Comparison of ENCODE assay signal across 20 mouse cellular contexts in genomic region chr11:107705060-107705459, GRCm38 (mm10). TPM values are rescaled to one million over a fixed set of nuclear protein-coding genes. Genes with fewer than 3 reads are reported as not detected.
A peak's percentile ranks its signal among the peaks of the same experiment; 100 is the strongest.
DNase-seq lines count a peak whose midpoint lies in the region; ATAC-seq and TF ChIP-seq lines count a peak whose summit lies in the region.
"Had no signal": no experiment of that assay in that cellular context is flagged by ENCODE, and none has a peak within 500 bp of the region (broad histone marks: within the 10 kb centered on the region; RNA-seq: fewer than 3 reads in every experiment).

No protein-coding gene starts in this region.

- H3K9ac ChIP-seq in hindbrain, embryonic 12.5 days, result no peak overlapping the region
- H3K9ac ChIP-seq in midbrain, embryonic 13.5 days (replicated peaks), result no peak overlapping the region
- H3K9ac ChIP-seq in midbrain, embryonic 11.5 days (ENCODE audit: low read length), result no peak overlapping the region
- H3K9ac ChIP-seq in hindbrain, embryonic 15.5 days, result no peak overlapping the region
- H3K9ac ChIP-seq: heart, embryonic 15.5 days; liver, postnatal 0 days had no signal

- no peak overlapping the region for H3K4me3 ChIP-seq in hindbrain, embryonic 10.5 days
- no peak overlapping the region for H3K4me3 ChIP-seq in hindbrain, embryonic 12.5 days
- no peak overlapping the region for H3K4me3 ChIP-seq in midbrain, embryonic 13.5 days (replicated peaks)
- H3K4me3 ChIP-seq in midbrain, embryonic 11.5 days (ENCODE audit: low read depth, low read length), result no peak overlapping the region
- H3K4me3 ChIP-seq in hindbrain, embryonic 15.5 days, result no peak overlapping the region
- no peak overlapping the region for H3K4me3 ChIP-seq in myocyte
- H3K4me3 ChIP-seq: heart, embryonic 15.5 days; left cerebral cortex, adult 2 months; limb, embryonic 10.5 days; megakaryocyte, embryonic 14.5 days had no signal

- H3K4me2 ChIP-seq in hindbrain, embryonic 12.5 days (replicated peaks), result no peak overlapping the region
- H3K4me2 ChIP-seq in midbrain, embryonic 13.5 days (replicated peaks), result no peak overlapping the region
- no peak overlapping the region for H3K4me2 ChIP-seq in midbrain, embryonic 11.5 days
- no peak overlapping the region for H3K4me2 ChIP-seq in hindbrain, embryonic 15.5 days
- no peak overlapping the region for H3K4me2 ChIP-seq in myocyte (ENCODE audit: low read depth)
- H3K4me2 ChIP-seq: heart, embryonic 15.5 days had no signal

- peak; percentile 37 for TF ChIP-seq POLR2A in myocyte (IDR thresholded peaks at IDR 0.05; ENCODE audit: insufficient read length, low read depth)

- no peaks in the 10 kb centered on the region for H3K79me2 ChIP-seq in myocyte (ENCODE audit: control insufficient read depth, insufficient read depth)

- no peak for ATAC-seq in hindbrain, embryonic 12.5 days (ENCODE audit: low FRiP score)
- 0 out of 2 replicates have a peak, but pooled peaks have one; percentile 18 for ATAC-seq in midbrain, embryonic 13.5 days
- ATAC-seq in midbrain, embryonic 11.5 days (ENCODE audit: low FRiP score), result no peak
- ATAC-seq in hindbrain, embryonic 15.5 days (ENCODE audit: low FRiP score, low read depth), result peak; percentile 46; the same call in 1 of the 2 replicates
- ATAC-seq: intestine, postnatal 0 days had no signal

- no peak for DNase-seq in hindbrain, embryonic 10.5 days (ENCODE audit: low spot score)
- DNase-seq in midbrain, embryonic 11.5 days (ENCODE audit: low spot score, missing footprints), result no peak
- DNase-seq in adrenal gland, adult 8-10 months, result no peak
- DNase-seq: gastrocnemius, postnatal 36 days; layer of hippocampus, adult 9-11 months; thymus, postnatal 14 days had no signal

- no peaks in the 10 kb centered on the region for H3K9me3 ChIP-seq in hindbrain, embryonic 10.5 days
- no peaks in the 10 kb centered on the region for H3K9me3 ChIP-seq in hindbrain, embryonic 12.5 days (replicated peaks)
- H3K9me3 ChIP-seq in midbrain, embryonic 13.5 days, result no peaks in the 10 kb centered on the region
- no peaks in the 10 kb centered on the region for H3K9me3 ChIP-seq in midbrain, embryonic 11.5 days (ENCODE audit: control insufficient read depth, low read length)
- H3K9me3 ChIP-seq in hindbrain, embryonic 15.5 days, result no peaks in the 10 kb centered on the region
- H3K9me3 ChIP-seq: heart, embryonic 15.5 days; limb, embryonic 10.5 days had no signal

- no peaks in the 10 kb centered on the region for H3K36me3 ChIP-seq in hindbrain, embryonic 10.5 days
- no peaks in the 10 kb centered on the region for H3K36me3 ChIP-seq in hindbrain, embryonic 12.5 days
- H3K36me3 ChIP-seq in midbrain, embryonic 13.5 days, result no peaks in the 10 kb centered on the region
- no peaks in the 10 kb centered on the region for H3K36me3 ChIP-seq in midbrain, embryonic 11.5 days (ENCODE audit: control insufficient read depth, insufficient read depth, low read length)
- no peaks in the 10 kb centered on the region for H3K36me3 ChIP-seq in hindbrain, embryonic 15.5 days
- H3K36me3 ChIP-seq in myocyte (ENCODE audit: control insufficient read depth, insufficient read depth), result peaks cover 14% of the 10 kb centered on the region
- H3K36me3 ChIP-seq: heart, embryonic 15.5 days; limb, embryonic 10.5 days had no signal

- H3K27me3 ChIP-seq in hindbrain, embryonic 10.5 days (ENCODE audit: insufficient read depth, poor library complexity, severe bottlenecking), result peaks cover 21% of the 10 kb centered on the region
- no peaks in the 10 kb centered on the region for H3K27me3 ChIP-seq in hindbrain, embryonic 12.5 days
- peaks cover 36% of the 10 kb centered on the region for H3K27me3 ChIP-seq in midbrain, embryonic 13.5 days
- 0 out of 2 replicates have a peak, but pooled peaks cover 2% of the 10 kb centered on the region for H3K27me3 ChIP-seq in midbrain, embryonic 11.5 days (ENCODE audit: control insufficient read depth, insufficient read depth, low read length)
- no peaks in the 10 kb centered on the region for H3K27me3 ChIP-seq in hindbrain, embryonic 15.5 days
- H3K27me3 ChIP-seq in myocyte (ENCODE audit: control insufficient read depth, insufficient read depth, insufficient read length), result no peaks in the 10 kb centered on the region

- WGBS in hindbrain, embryonic 10.5 days, result 80% methylated on average over 6 of the region's 6 CpGs
- WGBS in hindbrain, embryonic 12.5 days, result 62% methylated on average over 6 of the region's 6 CpGs
- WGBS in midbrain, embryonic 13.5 days, result 60% methylated on average over 6 of the region's 6 CpGs
- 82% methylated on average over 6 of the region's 6 CpGs for WGBS in midbrain, embryonic 11.5 days
- WGBS in hindbrain, embryonic 15.5 days, result 54% methylated on average over 6 of the region's 6 CpGs

- H3K27ac ChIP-seq in hindbrain, embryonic 10.5 days, result peak overlapping the region; percentile 67; the same call in 1 of the 2 replicates
- no peak overlapping the region for H3K27ac ChIP-seq in hindbrain, embryonic 12.5 days
- no peak overlapping the region for H3K27ac ChIP-seq in midbrain, embryonic 13.5 days
- H3K27ac ChIP-seq in midbrain, embryonic 11.5 days (ENCODE audit: low read depth, low read length), result no peak overlapping the region
- no peak overlapping the region for H3K27ac ChIP-seq in hindbrain, embryonic 15.5 days (replicated peaks)
- H3K27ac ChIP-seq: heart, embryonic 15.5 days; left cerebral cortex, adult 2 months; limb, embryonic 10.5 days; stomach, postnatal 0 days had no signal

- H3K4me1 ChIP-seq in hindbrain, embryonic 10.5 days (replicated peaks), result peaks cover 53% of the 10 kb centered on the region
- peaks cover 32% of the 10 kb centered on the region for H3K4me1 ChIP-seq in hindbrain, embryonic 12.5 days
- H3K4me1 ChIP-seq in midbrain, embryonic 13.5 days (replicated peaks), result peaks cover 37% of the 10 kb centered on the region
- peaks cover 10% of the 10 kb centered on the region; the same call in 1 of the 2 replicates for H3K4me1 ChIP-seq in midbrain, embryonic 11.5 days (ENCODE audit: control insufficient read depth, insufficient read depth, low read length)
- peaks cover 34% of the 10 kb centered on the region for H3K4me1 ChIP-seq in hindbrain, embryonic 15.5 days (replicated peaks)

- no peak overlapping the region for H3ac ChIP-seq in myocyte (ENCODE audit: control insufficient read depth, insufficient read length)

TF ChIP-seq in myocyte, 11 proteins besides CTCF, POLR2A, EP300 and RAD21:
- no peak for TF ChIP-seq MAX (IDR thresholded peaks at IDR 0.05; ENCODE audit: low read depth)
- peak; percentile 95 for TF ChIP-seq POLR2AphosphoS2 (IDR thresholded peaks at IDR 0.05; ENCODE audit: insufficient read length, low read depth)
- no peak for TF ChIP-seq CEBPB (IDR thresholded peaks at IDR 0.05; ENCODE audit: insufficient read depth, poor library complexity, severe bottlenecking)
- TF ChIP-seq MYOD1 (IDR thresholded peaks at IDR 0.05; ENCODE audit: control insufficient read depth in 1 of 3, insufficient read length in 2 of 3, low read depth in 2 of 3), result no peak
- no peak for TF ChIP-seq REST (IDR thresholded peaks at IDR 0.05; ENCODE audit: insufficient read depth, insufficient read length)

RNA-seq across cellular contexts. Expression of gene Cacng1, which starts 11.3 kb away (rescaled TPM):
- polyA plus RNA-seq in hindbrain, embryonic 10.5 days (2016; fragmentation: Nextera tagmentation; extraction: Ambion mirVana), result 0.16 and 0.26 TPM in 2 replicates
- polyA plus RNA-seq in hindbrain, embryonic 12.5 days (2016; fragmentation: Nextera tagmentation; extraction: Ambion mirVana), result 0.50 and 1.9 TPM in 2 replicates
- 0.26 and 0.58 TPM in 2 replicates for polyA plus RNA-seq in midbrain, embryonic 13.5 days (2015; fragmentation: Nextera tagmentation; extraction: Ambion mirVana)
- polyA plus RNA-seq in midbrain, embryonic 11.5 days (2014; fragmentation: Nextera tagmentation; extraction: Ambion mirVana), result 0.25 TPM in 1 of 2 replicates, not detected in the other
- polyA plus RNA-seq in hindbrain, embryonic 15.5 days (2015; fragmentation: Nextera tagmentation; extraction: Ambion mirVana), result 0.38 and 0.43 TPM in 2 replicates
- polyA plus RNA-seq in myocyte (2012; fragmentation: generic; extraction: Trizol), result 603 TPM
- under 1 TPM in 2 of 4 experiments, not detected in 2; 0.21 to 0.28 TPM for total RNA-seq in adrenal gland, adult 8-10 months (2022)
- total RNA-seq: hematopoietic stem cell, adult 5-6 weeks; left cerebral cortex, adult 2 months; liver, adult 2 months; neutrophil, adult 5-6 weeks had no signal
- polyA plus RNA-seq: limb, embryonic 10.5 days had no signal

Comparison
In these comparisons a context has a peak if more than half of its experiments do, and no peak if none do; other contexts are left out.
1. ATAC-seq: peak in midbrain, embryonic 13.5 days (single experiment) and hindbrain, embryonic 15.5 days (single experiment); none in hindbrain, embryonic 12.5 days (single experiment) and midbrain, embryonic 11.5 days (single experiment).
2. RNA of gene Cacng1, which starts 11.3 kb away (polyA plus RNA-seq): 603 TPM in myocyte (single experiment); 0.50 to 1.9 TPM in hindbrain, embryonic 12.5 days, 0.38 to 0.43 TPM in hindbrain, embryonic 15.5 days, 0.26 to 0.58 TPM in midbrain, embryonic 13.5 days, 0.25 TPM in midbrain, embryonic 11.5 days and 0.16 to 0.26 TPM in hindbrain, embryonic 10.5 days; every median in the first group is over 100 times any median in the second.